ENCODE assay signal across 13 mouse cellular contexts in genomic region chr2:104561386-104561785, GRCm38 (mm10).
"Had no signal": no experiment of that assay in that cellular context is flagged by ENCODE, and none has a peak within 500 bp of the region (broad histone marks: within the 10 kb centered on the region; RNA-seq: fewer than 3 reads in every experiment).

No protein-coding gene starts in this region.

- ATAC-seq: liver, postnatal 0 days had no signal

- H3K27me3 ChIP-seq: limb, embryonic 12.5 days; liver, embryonic 13.5 days; lung, embryonic 15.5 days; midbrain, embryonic 12.5 days; neural tube, embryonic 15.5 days had no signal

- DNase-seq: kidney, adult 11 months; kidney, postnatal 10 days; liver; liver, embryonic 13.5 days; liver, postnatal 0 days; lung, postnatal 14 days; thymus, postnatal 4 days had no signal

- H3K4me3 ChIP-seq: limb, embryonic 12.5 days; liver, embryonic 13.5 days; lung, embryonic 15.5 days; midbrain, embryonic 12.5 days; neural tube, embryonic 15.5 days had no signal

- H3K4me1 ChIP-seq: limb, embryonic 12.5 days; liver, embryonic 13.5 days; lung, embryonic 15.5 days; midbrain, embryonic 12.5 days; neural tube, embryonic 15.5 days had no signal

- H3K4me2 ChIP-seq: limb, embryonic 12.5 days; liver, embryonic 13.5 days; lung, embryonic 15.5 days; midbrain, embryonic 12.5 days; neural tube, embryonic 15.5 days had no signal

- H3K9me3 ChIP-seq: limb, embryonic 12.5 days; liver, embryonic 13.5 days; lung, embryonic 15.5 days; midbrain, embryonic 12.5 days; neural tube, embryonic 15.5 days had no signal

- H3K27ac ChIP-seq: limb, embryonic 12.5 days; liver, embryonic 13.5 days; lung, embryonic 15.5 days; macrophage; midbrain, embryonic 12.5 days; neural tube, embryonic 15.5 days; stomach, postnatal 0 days had no signal

- H3K9ac ChIP-seq: limb, embryonic 12.5 days; liver, embryonic 13.5 days; liver, postnatal 0 days; lung, embryonic 15.5 days; midbrain, embryonic 12.5 days; neural tube, embryonic 15.5 days had no signal

- H3K36me3 ChIP-seq: limb, embryonic 12.5 days; liver, embryonic 13.5 days; lung, embryonic 15.5 days; midbrain, embryonic 12.5 days; neural tube, embryonic 15.5 days had no signal
